Mouse (Mus musculus) adrenal gland, adult 10 weeks (tissue): Measurements from ENCODE around the gene Serpinb9g. TPM values are rescaled to one million over a fixed set of nuclear protein-coding genes. Genes with fewer than 3 reads are reported as not detected.

Experiments used
- polyA plus RNA-seq: library from polyadenylated mRNA; stranded (reverse); fragments of 350-450 nt; fragmentation: Illumina TruSeq; extraction: RNeasy Lipid Tissue Mini Kit (QIAGEN cat#74804); gene quantifications from one replicate; pipeline ENCODE4 v1.2.3, GENCODE M21; 2014; ENCODE audit warnings: low read depth, low replicate concordance

Gene Serpinb9g
- not detected for polyA plus RNA-seq

DNA sequence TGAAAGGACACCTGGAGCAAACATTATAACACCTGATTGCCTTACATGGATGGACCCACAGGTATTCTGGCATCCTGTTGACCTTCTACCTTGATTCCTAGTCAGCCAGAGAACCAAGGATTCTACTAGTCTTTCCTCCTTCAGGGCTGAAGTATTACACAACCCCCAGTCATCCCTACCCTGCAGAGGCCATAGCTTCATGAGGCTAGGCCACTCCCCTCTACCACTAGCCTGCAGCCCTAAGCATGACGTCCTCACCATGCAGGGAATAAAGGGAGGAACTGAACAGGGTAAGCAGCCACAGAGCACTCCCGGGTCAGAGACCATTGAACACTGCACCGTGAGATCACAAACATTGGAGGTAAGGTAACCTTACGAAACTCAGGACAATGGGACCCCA lies at the start of gene Serpinb9g:
Gene Serpinb9g (plus strand): TSS at position 301 of the 400 bp plus-strand sequence.

Other genes with a start within 250 kb of the Serpinb9g start
- gene Serpinb9e, start 235.2 kb upstream of the Serpinb9g start, polyA plus RNA-seq: not detected
- not detected for gene Serpinb9f, start 160.7 kb upstream of the Serpinb9g start, polyA plus RNA-seq
- not detected for gene Gm11397, start 89.0 kb upstream of the Serpinb9g start, polyA plus RNA-seq
- not detected for gene Serpinb6d, start 176.6 kb downstream of the Serpinb9g start, polyA plus RNA-seq